Mouse (Mus musculus) right cerebral cortex, postnatal 36 days (tissue): Measurements from ENCODE around the gene Tmem169.
"Not testable (repeated sequence)": the region's sequence is repeated elsewhere in the genome, so short reads cannot be mapped to it uniquely, and the experiment has no call there.

Experiments used
- DNase-seq, 2 experiments: peaks; one replicate each; pipeline ENCODE4 v3.0.0; 2022; ENCODE audit warnings: low spot score in 2 of 2, mixed read lengths in 1 of 2

The Tmem169 gene

DNA sequence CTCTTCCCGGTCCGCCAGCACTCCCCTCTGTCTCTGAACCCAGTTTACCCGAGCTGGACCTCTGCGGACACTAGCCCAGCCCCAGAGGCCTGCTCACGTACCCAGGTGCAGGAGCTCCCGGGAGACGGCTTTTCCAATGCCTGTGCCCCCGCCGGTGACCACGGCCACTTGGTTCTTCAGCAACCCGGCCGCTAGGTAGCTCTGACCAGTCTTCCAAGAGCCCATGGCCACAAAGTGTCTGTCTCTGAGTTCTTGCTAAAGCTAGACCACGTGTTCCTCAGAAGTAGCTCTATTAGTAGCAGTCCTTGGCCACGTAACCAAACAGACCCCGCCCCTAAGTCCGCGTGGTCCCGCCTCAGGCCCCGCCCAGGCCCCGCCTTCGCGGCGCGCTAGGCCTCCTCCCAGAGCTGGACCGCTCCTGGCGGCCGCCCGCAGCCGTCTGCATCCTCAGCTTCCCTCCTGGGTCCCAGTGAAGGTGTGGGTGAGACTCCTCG lies at the start of gene Tmem169, which contains the start of gene Pecr:
Tmem169 (plus strand) TSS at position 378 of the 494 bp plus-strand sequence.
Pecr (minus strand) TSS at position 323 of the 494 bp plus-strand sequence.
- peak; percentile 89 to 93 for DNase-seq

- DNase-seq = peak; percentile 55 to 72
Measured at GRCm38 (mm10) chr1:72236363-72237006, 47.7 kb upstream of the Tmem169 start.

GRCm38 (mm10) chr1:72237007-72237775 lies 47.0 kb upstream of the Tmem169 start:
- DNase-seq = peak; percentile 27 to 36

DNA sequence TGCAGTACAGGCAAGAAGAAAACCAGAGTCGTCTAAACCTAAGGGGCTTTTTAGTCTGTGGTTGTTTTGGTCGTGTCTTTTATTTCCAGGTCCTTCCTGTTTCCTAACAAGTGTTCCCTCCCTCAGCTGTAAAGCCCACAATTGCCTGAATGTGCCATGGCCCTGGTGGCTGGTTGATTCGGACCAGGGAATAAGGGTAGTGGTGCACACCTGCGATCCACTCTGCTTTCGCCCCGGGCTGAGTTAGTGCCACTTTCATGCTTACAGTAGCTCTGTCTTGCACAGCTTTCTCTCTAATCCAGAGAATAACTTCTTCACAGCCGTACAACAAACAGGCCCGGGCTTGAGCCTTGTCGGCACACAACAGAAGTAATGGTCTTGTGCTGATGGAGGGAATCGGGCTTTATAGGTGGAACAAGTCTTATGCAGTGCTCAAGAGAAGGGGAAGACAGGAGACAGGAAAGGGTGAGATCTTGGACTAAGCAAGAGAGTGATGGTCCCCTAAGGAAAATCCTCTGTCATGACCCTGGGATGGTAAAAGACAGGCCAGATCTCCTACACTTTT lies 46.1 kb upstream of the Tmem169 start:
- DNase-seq = no peak

DNA sequence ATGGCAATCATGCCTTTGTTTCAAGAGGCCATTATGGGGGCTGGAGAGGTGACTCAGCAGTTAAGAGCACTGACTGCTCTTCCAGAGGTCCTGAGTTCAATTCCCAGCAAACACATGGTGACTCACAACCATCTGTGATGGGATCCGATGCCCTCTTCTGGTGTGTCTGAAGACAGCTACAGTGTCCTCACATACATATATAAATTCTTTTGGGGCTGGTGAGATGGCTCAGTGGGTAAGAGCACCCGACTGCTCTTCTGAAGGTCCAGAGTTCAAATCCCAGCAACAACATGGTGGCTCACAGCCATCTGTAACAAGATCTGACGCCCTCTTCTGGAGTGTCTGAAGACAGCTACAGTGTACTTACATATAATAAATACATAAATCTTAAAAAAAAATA lies 45.1 kb upstream of the Tmem169 start:
- not testable (repeated sequence) for DNase-seq

- no peak for DNase-seq
Measured at GRCm38 (mm10) chr1:72242581-72243143, 41.5 kb upstream of the Tmem169 start.

DNA sequence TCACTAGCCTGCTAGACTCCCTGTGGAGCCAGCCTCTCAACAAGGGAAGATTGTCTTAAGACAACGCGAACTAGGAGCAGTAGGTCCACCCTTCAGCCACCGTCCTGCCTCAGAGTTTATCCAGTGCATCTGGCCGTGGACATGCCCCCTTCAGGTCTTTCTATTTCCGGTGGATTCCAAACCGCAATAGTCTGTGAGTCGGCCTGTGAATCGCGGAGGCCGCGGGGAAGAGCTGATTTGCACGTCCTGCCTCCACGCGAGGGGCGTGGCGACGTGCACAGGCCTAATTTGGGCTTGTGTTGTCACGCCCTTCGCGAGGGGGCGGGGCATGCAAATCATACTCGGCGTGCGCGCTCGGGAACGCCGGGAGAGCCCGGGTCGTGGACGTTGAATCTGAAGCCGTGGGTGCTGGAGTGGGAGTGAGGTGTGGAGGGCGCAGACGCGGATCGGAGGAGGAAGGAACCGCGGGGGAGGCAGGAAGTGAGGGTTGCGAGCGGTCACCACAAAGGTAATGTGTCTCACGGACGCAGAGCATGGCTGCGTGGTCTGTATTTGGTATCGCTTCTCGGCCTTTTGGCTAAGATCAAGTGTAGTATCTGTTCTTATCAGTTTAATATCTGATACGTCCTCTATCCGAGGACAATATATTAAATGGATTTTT lies 40.4 kb upstream of the Tmem169 start:
- DNase-seq = peak; percentile 95

DNA sequence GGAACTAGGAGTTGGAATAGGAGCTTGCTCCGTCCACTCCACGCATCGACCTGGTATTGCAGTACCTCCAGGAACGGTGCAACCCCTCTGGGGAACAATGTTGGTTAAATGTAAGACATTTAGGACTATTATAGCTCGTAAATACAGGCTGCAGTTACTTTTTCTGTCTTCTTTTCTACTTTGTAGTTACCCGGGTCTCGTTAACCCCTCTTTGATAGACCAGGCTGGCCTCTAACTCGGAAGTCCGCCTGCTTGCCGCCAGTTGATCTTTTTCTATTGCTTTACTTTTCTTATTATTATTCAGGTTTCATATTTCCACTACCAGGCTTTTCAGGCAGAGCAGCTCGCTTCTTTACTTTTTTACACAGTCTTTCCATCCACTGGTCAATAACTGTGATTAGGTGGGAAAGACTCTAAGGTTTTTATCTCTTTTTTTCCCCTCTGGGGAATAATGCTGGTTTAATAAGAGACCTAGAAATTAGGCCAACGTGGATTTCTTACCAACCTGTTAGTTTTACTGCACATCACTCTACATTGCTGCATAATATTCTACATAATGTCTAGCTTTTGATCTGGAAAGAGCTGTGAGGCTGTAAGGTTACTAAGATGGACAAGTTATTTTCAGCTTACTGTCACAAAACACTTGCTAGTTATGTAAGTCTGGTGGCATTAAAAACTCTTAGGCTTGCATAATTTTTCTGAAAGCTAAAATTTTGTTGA lies 39.7 kb upstream of the Tmem169 start:
- no peak for DNase-seq

- not testable (repeated sequence) for DNase-seq
Measured at GRCm38 (mm10) chr1:72248226-72248737, 35.9 kb upstream of the Tmem169 start.

DNA sequence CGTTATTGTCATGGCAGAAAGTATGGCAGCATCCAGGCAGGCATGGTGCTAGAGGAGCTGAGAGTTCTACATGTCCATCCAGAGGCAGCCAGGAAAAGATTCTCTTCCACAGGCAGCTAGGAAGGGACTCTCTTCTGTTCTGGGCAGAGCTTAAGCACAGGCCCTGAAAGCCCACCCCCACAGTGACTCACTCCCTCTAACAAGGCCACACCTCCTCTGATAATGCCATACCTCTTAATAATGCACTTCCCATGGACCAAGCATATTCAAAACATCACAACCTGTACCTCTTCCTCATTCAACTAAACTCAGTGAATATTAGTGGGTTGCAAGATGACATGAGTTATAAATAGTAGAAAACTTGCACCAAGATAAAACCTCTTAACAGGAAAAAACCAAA lies 32.4 kb upstream of the Tmem169 start:
- DNase-seq = no peak

DNA sequence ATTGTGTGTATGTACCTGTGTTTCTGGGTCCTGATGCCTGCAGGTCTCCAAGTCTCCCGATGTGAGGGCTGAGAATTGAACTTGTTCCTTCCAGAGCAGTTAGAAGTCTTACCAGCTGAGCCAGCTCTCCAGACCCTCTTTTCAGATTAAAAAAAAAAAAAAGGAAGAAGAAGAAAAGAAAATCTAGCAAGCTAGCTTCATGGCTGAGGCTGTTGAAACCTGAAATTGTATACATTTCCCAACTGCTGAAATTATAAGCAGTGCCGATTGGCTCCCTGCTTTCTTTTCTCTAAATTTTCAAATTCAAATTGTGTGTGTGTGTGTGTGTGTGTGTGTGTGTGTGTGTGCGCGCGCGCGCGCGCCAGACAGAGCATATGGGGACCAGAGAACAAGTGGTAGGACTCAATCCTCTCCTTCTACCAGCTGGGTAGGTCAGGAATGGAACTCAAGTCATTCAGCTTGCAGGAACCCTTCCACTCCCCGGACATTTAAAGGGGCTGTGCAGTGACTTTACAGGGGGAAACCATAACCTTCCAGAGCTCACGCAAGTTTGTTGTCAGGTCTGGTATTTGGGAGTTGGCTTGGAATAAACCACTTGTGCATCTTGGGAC lies 30.2 kb upstream of the Tmem169 start:
- no peak for DNase-seq

GRCm38 (mm10) chr1:72254545-72255061 lies 29.6 kb upstream of the Tmem169 start:
- DNase-seq = peak; percentile 74 to 76

GRCm38 (mm10) chr1:72255062-72255853 lies 28.9 kb upstream of the Tmem169 start:
- DNase-seq = peak; percentile 18 to 21

DNA sequence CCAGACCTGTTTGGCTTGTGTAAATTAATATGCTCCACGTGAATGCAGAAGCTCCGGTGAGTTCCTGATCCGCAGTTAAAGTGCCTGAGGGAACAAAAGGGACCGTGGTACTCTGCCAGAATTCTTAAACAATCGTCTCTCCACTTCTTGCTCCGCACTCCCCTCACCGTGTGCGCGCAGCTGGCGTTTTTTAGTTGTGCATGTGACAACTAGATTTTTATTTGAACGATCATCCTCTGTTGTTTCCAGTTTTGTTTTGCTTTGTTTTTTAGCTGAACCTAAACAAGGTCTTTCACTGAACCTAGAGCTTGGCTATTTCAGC lies 28.4 kb upstream of the Tmem169 start:
- DNase-seq = no peak

- no peak for DNase-seq
Measured at GRCm38 (mm10) chr1:72256381-72257256, 27.6 kb upstream of the Tmem169 start.

- DNase-seq = no peak
Measured at GRCm38 (mm10) chr1:72263099-72263498, 21.1 kb upstream of the Tmem169 start.

DNA sequence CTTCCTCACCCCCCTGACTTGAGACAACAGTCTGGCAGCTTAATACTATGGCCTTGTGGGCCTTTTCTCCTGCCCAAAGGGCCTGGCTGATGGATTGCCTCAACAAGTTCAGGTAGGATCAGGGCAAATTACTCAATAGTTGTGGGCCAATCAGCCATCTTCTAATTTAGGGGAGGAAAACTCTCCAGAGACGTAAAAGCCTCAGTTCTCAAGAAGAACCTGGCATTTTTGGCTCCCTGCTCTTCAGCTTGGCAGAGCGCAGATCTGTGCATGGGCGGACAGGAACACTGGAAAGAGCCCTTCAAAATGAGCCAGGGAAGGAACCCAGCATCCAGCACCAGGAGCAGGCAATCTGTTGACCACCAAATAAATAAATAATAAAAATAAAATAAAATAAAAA lies 6.1 kb upstream of the Tmem169 start:
- peak in 1 of 2 experiments; percentile 21 for DNase-seq

DNA sequence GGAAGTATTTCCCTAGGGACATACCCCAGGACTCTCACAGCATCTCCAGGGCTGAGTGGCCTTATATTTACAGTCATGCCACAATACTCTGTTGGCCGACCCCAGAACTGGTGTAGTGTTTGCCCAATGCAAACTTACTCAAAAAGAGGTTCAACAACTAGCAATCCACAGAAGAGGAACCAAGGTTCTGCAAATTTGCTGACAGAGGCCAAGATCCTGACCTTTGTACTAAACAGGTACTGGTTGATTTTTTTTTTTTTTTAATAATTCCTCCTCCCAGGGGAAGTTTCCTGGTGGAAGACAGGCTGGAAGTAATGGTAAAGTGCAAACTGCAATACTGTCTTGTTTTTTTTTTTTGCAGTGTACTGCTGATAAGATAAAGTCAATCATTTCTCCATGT lies 1.6 kb upstream of the Tmem169 start:
- DNase-seq = no peak
